Mouse (Mus musculus) stomach, embryonic 14.5 days (tissue): ENCODE measurements around the gene Ccdc144b. TPM values are rescaled to one million over a fixed set of nuclear protein-coding genes. Genes with fewer than 3 reads are reported as not detected.

Experiments used
- ATAC-seq: fragments of 200-750 bp; cut with Nextera tagmentation; 2 replicates; pipeline ENCODE4 v1.8.0; 2017; ENCODE audit warnings: low read depth, moderate TSS enrichment; ENCODE audit not compliant: insufficient number of reproducible peaks, insufficient read depth, low FRiP score
- H3K27ac ChIP-seq: fragments of 300-500 bp; sonication (generic); 2 replicates; pipeline ENCODE4 v1.5.1; 2014; ENCODE audit warnings: mild to moderate bottlenecking, low read length, moderate library complexity, mixed read lengths
- H3K27me3 ChIP-seq: fragments of 300-500 bp; sonication (generic); 2 replicates; pipeline ENCODE4 v1.6.1; 2014; ENCODE audit warnings: low read length, control low read depth, mixed read lengths; ENCODE audit not compliant: control insufficient read depth, insufficient read depth
- H3K36me3 ChIP-seq: fragments of 300-500 bp; sonication (generic); 2 replicates; pipeline ENCODE4 v1.6.1; 2014; ENCODE audit warnings: mild to moderate bottlenecking, control low read depth, low read length, moderate library complexity, mixed read lengths; ENCODE audit not compliant: control insufficient read depth, insufficient read depth
- H3K4me1 ChIP-seq: fragments of 300-500 bp; sonication (generic); 2 replicates; pipeline ENCODE4 v1.6.1; 2014; ENCODE audit warnings: low read length, control low read depth, mixed read lengths; ENCODE audit not compliant: control insufficient read depth, insufficient read depth
- H3K4me2 ChIP-seq: fragments of 300-500 bp; sonication (generic); replicated peaks from 2 replicates; pipeline ENCODE4 v1.6.1; 2014; ENCODE audit warnings: low read depth, low read length, control low read depth
- H3K4me3 ChIP-seq: fragments of 300-500 bp; sonication (generic); 2 replicates; pipeline ENCODE4 v1.5.1; 2014; ENCODE audit warnings: low read depth, low read length, control low read depth
- H3K9ac ChIP-seq: fragments of 300-500 bp; sonication (generic); replicated peaks from 2 replicates; pipeline ENCODE4 v1.6.1; 2014; ENCODE audit warnings: low read depth, mild to moderate bottlenecking, control low read depth, low read length, moderate library complexity, mixed read lengths
- H3K9me3 ChIP-seq: fragments of 300-500 bp; sonication (generic); 2 replicates; pipeline ENCODE4 v1.6.1; 2016; ENCODE audit warnings: low read depth, low read length, control low read depth; ENCODE audit not compliant: control insufficient read depth
- WGBS: fragments of 180-500 bp; shearing (Covaris S2); extraction: QIAGEN DNeasy Blood & Tissue Kit; methylation state at CpG from one replicate; pipeline ENCODE4 v1.1.7; 2014; 5-methylcytosine and 5-hydroxymethylcytosine counted together
- polyA plus RNA-seq: library from polyadenylated mRNA; unstranded; fragments of >200 nt; fragmentation: Nextera tagmentation; extraction: Ambion mirVana; gene quantifications from 2 replicates; pipeline ENCODE4 v1.2.1, GENCODE M21; 2014

Gene Ccdc144b
- polyA plus RNA-seq, 1 experiment from 2014 or later = not detected

- Histone ChIP-seq H3K4me2 (no peak overlapping the region), H3K4me3 (no peak overlapping the region), H3K9ac (no peak overlapping the region), H3K27me3 (no peaks in the 10 kb centered on the region), H3K9me3 (no peaks in the 10 kb centered on the region), H3K27ac (no peak overlapping the region), H3K4me1 (no peaks in the 10 kb centered on the region), H3K36me3 (no peaks in the 10 kb centered on the region)
- ATAC-seq = no peak
- 33% methylated on average over 8 of the region's 8 CpGs for WGBS
Observed at GRCm38 (mm10) chr3:36060096-36060850, 6.9 kb upstream of the Ccdc144b start.

- H3K4me2 ChIP-seq = no peak overlapping the region
- no peaks in the 10 kb centered on the region for H3K9me3 ChIP-seq
- ATAC-seq = no peak
- no peaks in the 10 kb centered on the region for H3K4me1 ChIP-seq
- H3K27ac ChIP-seq = no peak overlapping the region
- WGBS = 61% methylated on average over 1 of the region's 1 CpGs
- no peaks in the 10 kb centered on the region for H3K36me3 ChIP-seq
- H3K27me3 ChIP-seq = no peaks in the 10 kb centered on the region
- no peak overlapping the region for H3K4me3 ChIP-seq
- no peak overlapping the region for H3K9ac ChIP-seq
Observed at GRCm38 (mm10) chr3:36049106-36049505, 4.2 kb downstream of the Ccdc144b start.

- ATAC-seq = no peak
- H3K36me3 ChIP-seq = no peaks in the 10 kb centered on the region
- WGBS = 80% methylated on average over 4 of the region's 4 CpGs
Observed at GRCm38 (mm10) chr3:36045086-36045485, 8.3 kb downstream of the Ccdc144b start.

GRCm38 (mm10) chr3:36044520-36044919, 8.8 kb downstream of the Ccdc144b start:
- H3K4me2 ChIP-seq = no peak overlapping the region
- no peaks in the 10 kb centered on the region for H3K27me3 ChIP-seq
- H3K27ac ChIP-seq = no peak overlapping the region
- no peaks in the 10 kb centered on the region for H3K4me1 ChIP-seq
- H3K36me3 ChIP-seq = no peaks in the 10 kb centered on the region
- no peak for ATAC-seq
- no peak overlapping the region for H3K9ac ChIP-seq
- H3K9me3 ChIP-seq = no peaks in the 10 kb centered on the region
- no peak overlapping the region for H3K4me3 ChIP-seq

More at GRCm38 (mm10) chr3:36045086-36045485, 8.3 kb downstream of the Ccdc144b start:
- Histone ChIP-seq H3K27ac (no peak overlapping the region), H3K9me3 (no peaks in the 10 kb centered on the region), H3K4me1 (no peaks in the 10 kb centered on the region), H3K27me3 (no peaks in the 10 kb centered on the region), H3K9ac (no peak overlapping the region), H3K4me2 (no peak overlapping the region), H3K4me3 (no peak overlapping the region)

- H3K27ac ChIP-seq = no peak overlapping the region
- 45% methylated on average over 6 of the region's 6 CpGs for WGBS
- no peaks in the 10 kb centered on the region for H3K27me3 ChIP-seq
- no peaks in the 10 kb centered on the region for H3K36me3 ChIP-seq
- H3K9ac ChIP-seq = no peak overlapping the region
- no peak overlapping the region for H3K4me2 ChIP-seq
- ATAC-seq = no peak
- no peak overlapping the region for H3K4me3 ChIP-seq
- H3K4me1 ChIP-seq = no peaks in the 10 kb centered on the region
- no peaks in the 10 kb centered on the region for H3K9me3 ChIP-seq
Observed at GRCm38 (mm10) chr3:36031740-36032510, 21.4 kb downstream of the Ccdc144b start.

GRCm38 (mm10) chr3:36029993-36030392, 23.4 kb downstream of the Ccdc144b start:
- H3K4me1 ChIP-seq = no peaks in the 10 kb centered on the region
- WGBS = 87% methylated on average over 4 of the region's 4 CpGs
- H3K4me3 ChIP-seq = no peak overlapping the region
- H3K9me3 ChIP-seq = no peaks in the 10 kb centered on the region
- no peaks in the 10 kb centered on the region for H3K36me3 ChIP-seq
- no peak overlapping the region for H3K9ac ChIP-seq
- H3K27ac ChIP-seq = no peak overlapping the region
- no peak for ATAC-seq
- no peaks in the 10 kb centered on the region for H3K27me3 ChIP-seq
- no peak overlapping the region for H3K4me2 ChIP-seq

GRCm38 (mm10) chr3:36025732-36026131, 27.6 kb downstream of the Ccdc144b start:
- 83% methylated on average over 6 of the region's 6 CpGs for WGBS
- Histone ChIP-seq H3K9me3 (no peaks in the 10 kb centered on the region), H3K27me3 (no peaks in the 10 kb centered on the region), H3K27ac (no peak overlapping the region), H3K4me3 (no peak overlapping the region), H3K36me3 (no peaks in the 10 kb centered on the region), H3K4me1 (no peaks in the 10 kb centered on the region), H3K9ac (no peak overlapping the region), H3K4me2 (no peak overlapping the region)
- no peak for ATAC-seq

GRCm38 (mm10) chr3:36011239-36011638, 42.1 kb downstream of the Ccdc144b start:
- no peak overlapping the region for H3K27ac ChIP-seq
- H3K4me3 ChIP-seq = no peak overlapping the region
- no peak overlapping the region for H3K9ac ChIP-seq
- H3K4me2 ChIP-seq = no peak overlapping the region
- H3K36me3 ChIP-seq = no peaks in the 10 kb centered on the region
- H3K9me3 ChIP-seq = no peaks in the 10 kb centered on the region
- ATAC-seq = no peak
- H3K27me3 ChIP-seq = no peaks in the 10 kb centered on the region
- no peaks in the 10 kb centered on the region for H3K4me1 ChIP-seq
- WGBS = 74% methylated on average over 3 of the region's 3 CpGs
